Mouse (Mus musculus) yolk sac, embryonic 10.5 days (tissue): ENCODE measurements around the gene Traf1.
A peak's percentile ranks its signal among the peaks of the same experiment; 100 is the strongest.

Experiments used
- DNase-seq: peaks from one replicate; pipeline ENCODE4 v3.0.0-alpha.2; 2017; ENCODE audit warnings: low spot score

The Traf1 gene

DNA sequence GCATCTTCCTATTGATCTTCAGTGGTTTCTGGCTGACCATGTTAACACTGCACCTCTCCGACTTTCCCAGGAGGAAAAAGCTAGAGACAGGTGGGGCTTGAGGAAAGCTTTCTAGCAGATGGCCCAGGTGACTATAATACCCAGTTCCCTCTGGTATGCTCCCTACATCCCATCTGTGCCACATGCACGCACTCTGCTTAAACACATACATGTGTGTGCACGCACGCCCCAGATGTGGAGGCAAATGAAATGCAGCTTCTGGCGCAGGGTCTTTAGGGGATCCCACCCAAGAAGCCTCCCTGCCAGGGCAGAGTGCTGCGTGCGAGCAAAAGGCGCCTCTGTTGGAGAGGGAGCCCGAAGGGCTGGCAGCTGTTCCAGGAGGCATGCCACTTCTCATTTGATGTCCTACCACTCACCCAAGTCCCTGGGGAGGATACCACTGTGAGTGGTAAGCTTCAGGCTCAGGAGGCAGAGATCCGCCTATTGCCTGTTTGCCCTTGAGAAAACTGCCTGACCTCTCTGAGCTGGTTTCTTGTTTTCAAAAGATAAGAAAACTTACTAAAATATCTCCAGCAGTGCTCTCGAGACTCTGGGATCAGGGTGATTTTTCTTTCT, 20.4 kb downstream of the Traf1 start:
- DNase-seq = no peak

DNA sequence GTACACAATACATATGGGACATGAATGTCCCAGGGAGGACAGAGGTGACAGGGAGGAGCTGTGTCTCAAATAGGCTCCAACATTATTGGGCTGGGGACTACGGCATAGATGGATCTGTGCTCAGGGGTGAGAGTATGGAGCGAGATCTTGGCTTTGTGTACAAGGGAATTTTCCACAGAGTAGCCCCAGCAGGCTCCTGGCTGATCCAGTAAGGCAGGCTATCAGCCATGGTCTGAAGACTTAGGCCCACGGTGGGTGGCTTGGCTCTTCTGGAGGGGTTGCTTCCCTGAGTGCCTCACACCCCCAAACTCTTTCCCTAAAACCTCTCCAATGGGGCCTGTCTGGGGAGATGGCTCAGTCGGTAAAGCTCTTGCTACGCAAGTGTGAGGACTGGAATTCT, 21.3 kb downstream of the Traf1 start:
- no peak for DNase-seq

DNA sequence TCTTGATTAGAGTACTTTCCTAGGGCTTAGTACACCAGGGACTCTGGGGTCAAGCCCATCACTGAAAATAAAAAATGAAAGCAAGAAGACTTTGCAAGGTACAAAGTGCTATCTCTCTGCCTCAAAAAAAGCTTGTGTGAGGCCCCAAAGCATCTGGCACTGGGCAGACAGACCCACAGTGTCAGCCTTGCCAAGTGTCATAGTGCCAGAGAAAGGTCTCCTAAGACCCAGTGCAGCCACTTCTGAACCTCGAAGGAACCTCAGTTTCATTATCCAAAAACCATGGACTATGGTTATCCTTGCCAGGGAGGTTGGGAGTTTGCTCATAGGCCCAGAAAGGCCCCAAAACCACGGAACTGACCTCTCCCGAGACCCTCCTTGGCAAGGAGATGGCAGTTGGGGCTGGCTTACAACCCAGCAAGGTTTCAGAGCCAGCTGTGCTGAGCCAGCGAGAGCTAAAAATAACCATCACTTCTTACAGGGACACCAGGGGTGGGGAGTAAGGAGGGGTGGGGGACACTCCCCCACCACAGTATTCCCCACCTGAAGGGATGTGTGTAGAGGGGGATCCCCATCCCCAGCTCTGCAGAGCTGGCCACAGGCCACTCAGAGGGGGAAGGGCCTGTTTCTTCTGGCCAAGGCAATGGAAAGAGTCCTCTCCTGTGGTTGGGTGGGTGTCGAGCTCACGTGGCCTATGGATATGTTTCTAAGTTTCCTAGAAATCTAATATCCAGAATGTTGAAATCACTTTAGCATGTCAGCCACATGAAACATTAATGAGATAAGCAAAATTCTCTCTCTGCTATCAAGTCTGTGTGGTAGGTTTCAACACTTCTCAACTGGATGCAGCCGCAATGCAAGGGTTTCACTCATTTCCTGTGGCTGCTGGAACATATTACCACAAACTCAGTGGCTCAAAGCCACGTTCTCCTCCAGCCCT, 23.0 kb downstream of the Traf1 start:
- no peak for DNase-seq

DNA sequence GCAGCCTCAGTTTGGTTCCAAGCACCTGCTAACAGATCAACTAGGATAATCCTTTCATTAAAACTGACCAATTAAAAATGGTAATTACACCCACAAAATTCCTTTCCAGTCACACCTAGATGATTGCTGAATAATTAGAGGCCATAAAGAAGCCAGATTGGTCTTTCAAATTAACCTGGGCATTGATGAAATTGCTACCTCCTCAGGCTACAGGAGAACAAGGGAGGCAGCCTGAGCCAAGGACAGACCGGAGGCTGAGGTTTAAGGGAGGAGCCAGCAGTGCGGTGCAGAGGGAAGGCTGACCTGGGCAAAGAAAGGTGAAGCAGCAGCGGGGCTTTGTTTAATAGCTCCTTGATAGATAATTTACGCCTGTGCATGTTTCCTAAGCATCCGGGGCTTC, 24.1 kb downstream of the Traf1 start:
- no peak for DNase-seq

DNA sequence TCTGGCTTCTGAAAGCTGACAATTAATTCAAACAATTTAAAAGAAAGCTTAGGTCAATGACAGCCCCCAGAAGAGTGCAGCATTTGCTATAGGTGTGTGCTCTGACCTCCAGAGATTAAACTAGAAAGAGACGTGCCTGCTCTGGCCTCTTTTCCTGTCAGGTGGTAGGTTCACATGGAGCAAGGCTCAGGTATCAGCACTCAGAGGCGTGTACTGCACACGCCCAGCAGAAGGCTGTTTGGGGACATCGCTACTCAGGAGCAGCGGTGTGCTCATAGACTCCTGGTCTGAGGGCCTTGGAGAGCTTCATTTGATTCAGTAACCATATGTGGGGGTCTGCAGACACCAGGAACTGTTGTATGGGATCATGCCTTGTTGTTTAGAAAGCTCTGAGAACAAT, 34.3 kb downstream of the Traf1 start:
- DNase-seq = no peak

DNA sequence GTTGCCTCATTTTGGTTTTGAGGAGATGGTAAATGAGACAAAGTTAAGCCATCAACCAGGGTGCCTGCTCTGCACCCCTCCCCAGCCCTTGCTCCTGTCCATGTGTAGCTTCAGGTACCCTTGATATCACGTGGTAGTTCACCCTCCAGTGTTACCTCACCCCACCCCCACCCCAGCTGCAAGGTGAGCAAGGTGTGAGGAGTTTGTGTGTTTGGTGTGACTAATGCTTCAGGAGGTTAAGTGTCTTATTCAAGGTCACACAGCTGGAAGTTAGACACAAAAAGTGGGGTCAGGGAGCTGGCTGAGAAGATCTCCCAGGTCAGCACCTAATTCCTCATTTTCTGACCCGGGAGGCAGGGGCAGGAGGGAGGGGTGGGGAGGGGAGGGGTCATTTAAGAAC, 38.8 kb downstream of the Traf1 start:
- no peak for DNase-seq

DNA sequence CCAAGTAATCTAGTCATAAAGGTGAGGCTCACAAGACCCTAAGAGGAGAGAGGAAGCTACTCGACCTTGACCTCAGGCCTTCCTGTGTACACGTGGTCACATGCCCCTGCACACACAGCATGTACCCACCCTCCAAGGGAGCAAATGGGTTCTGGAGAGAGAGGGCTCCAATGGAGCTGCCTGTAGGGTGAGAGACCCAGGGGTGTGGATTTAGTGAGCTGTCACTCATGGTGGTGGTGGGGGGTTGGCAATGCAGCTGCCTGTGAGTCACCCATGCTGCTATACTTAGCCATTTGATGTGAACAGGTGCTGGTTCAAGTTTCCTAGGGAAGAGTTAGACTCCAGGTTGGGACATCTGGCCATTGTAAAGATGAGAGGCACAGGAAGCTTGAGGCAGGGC, 41.4 kb downstream of the Traf1 start:
- DNase-seq = no peak

DNA sequence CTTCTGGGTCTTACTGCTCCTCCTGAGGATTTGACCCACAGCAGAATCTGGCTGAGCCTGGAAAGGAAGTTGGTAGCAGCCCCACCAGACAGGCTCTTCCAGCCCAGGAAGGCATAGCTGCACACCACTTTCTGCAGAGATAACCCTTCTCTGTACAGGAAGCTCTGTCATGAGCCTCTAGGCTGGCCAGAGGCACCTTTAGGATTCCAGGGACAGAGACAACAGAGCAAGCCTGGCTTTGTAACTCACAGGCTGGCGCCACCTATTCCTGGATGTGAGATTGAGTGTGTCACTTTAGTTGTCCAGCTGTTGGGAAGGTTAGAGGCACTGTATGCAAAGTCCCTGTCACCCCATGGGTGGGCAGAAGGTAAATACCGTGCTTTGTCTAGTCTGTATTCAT, 46.5 kb downstream of the Traf1 start:
- no peak for DNase-seq

DNA sequence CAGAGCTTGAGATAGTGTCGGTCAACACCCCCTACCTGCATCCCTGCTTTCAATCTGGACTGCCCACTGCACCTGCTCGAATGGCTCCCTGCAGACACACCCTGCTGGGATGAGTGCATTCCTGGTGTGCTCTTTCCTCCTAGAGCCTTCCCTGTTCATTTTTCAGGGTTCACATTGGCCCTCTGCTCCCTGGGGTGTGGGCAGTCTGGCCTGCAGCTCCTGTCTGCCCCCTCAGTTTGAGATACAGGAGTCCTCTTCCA, 46.8 kb downstream of the Traf1 start:
- no peak for DNase-seq

DNA sequence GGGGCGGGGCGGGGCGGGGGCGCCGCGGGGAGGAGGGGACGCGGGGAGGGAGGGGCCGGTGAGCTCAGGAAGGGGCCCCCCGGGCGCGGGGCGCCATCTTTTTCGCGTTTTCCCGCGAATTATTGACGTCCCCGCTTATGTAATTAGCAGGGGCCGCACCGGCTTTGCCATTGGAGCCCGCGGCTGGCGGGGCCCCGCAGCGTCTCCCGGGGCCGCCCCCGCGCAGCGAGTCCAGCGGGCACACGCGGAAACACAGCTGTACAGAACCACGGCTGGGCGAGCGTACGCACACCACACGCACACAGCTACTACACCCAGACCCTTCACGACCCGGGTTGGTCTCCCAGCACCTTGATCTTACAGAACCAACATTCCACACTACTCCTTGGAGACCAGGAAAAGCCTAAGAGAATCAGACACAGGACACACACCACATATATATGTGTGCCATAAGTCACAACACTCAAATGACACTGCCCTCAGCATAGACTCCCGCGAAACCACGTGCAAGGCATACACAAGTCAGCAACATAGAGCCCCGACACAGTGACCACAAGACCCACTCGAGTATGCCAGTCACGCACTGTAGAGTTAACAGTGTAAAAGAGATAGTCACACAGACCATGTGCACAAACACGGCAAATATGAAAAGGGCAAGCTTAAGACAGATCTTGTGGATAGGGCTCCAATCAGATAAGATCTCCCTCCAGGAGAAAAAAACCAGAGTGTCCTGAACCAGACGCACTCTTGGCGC, 47.3 kb downstream of the Traf1 start:
- peak; percentile 40 for DNase-seq

DNA sequence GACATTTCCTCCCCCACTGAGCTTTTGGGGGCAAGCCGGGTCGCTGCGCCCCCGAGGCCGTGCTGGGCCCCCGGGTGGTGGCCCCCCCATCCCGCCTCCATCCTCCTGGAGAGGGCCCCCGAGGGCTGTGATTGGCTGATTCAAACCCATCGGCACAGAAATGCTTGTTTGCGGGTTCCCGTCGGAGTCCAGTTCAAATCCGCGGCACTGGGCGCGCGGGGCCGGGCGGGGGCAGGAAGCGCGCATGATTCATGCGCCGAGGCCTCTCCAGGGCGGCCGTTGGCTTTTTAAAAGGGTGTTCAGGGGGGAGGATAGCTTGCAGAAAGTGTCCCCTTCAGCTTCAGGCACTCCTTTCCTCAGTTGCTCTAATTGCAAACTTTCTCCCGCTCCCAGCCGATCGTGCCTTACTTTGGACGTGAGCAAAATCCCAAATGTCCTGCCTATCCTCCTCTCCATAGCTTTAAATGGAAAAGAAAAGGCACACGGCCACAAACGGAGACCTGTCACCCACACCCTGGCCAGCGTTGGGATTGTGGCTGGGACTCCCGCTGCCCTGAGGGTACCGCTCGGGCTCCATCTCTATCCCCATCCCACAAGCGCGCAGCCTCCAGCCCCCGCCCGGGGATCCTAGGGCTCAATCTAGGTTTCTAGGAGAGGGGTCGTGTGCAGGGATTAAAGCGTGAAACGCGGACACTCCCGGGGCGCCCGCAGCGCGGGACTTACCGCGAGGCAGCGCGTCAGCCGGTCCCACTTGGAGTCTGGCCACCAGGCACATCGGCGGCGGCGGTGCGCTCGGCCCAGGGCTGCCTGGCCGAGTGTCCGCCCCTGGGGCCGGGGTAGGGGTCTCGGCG, 48.1 kb downstream of the Traf1 start, which contains the start of gene Phf19:
Gene Phf19 (minus strand): TSS at position 809 of the 851 bp plus-strand sequence.
- peak; percentile 16 for DNase-seq

DNA sequence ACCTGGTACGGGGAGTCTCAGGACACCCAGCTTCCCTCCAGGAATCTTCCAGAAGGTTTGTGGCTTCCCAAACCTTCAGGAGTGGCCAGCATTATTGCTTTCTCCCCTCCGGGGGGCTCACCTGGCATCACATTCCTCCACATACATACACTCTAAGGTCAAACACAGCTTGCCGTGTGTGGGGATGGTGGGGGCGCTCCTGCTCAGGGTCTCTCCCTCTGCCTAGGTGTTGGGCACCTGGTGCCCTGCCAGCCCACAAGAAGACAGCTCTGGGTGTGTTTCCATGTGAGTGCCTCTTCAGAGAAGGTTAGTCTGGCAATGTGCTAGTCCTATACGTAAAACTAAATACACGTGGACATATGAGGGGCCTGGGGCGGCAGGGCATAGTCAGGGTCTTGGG, 49.0 kb downstream of the Traf1 start:
- DNase-seq = no peak

DNA sequence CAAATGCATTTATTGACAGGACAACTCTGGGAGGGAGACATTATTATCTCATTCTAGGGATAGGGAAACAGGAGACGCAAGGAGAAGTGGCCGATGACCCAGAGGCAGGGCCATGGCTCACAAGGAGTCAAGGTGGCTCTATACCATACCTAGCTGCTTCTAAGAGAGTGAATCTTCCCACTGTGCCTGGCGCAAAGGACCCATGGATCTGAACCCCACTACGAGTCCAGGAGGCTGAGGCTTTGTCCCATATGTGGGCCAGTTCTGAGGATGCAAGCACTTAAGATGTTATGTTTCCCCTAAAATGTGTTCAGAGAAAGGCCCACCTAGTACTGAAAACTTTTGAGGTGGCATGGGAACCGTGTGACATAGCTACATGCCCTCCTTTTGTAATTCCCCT, 49.7 kb downstream of the Traf1 start:
- no peak for DNase-seq

DNA sequence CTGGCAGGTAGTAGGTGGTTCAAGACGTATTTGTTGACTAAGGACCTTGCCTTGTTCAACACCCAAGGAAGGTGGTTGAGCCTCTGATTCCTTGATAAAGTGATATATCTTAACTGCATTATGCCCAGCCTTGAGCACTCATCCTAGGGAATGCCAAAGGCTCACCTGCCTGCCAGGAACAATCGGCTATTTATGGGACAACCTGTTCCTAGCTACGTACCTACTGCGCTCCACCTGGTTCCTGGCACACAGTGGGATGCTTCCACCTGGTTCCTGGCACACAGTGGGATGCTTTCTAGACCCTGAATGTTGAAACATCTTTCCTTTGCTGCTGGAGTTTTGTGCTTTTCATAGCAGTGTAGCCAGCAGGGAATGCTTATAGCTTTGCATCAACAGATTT, 51.9 kb downstream of the Traf1 start:
- no peak for DNase-seq

DNA sequence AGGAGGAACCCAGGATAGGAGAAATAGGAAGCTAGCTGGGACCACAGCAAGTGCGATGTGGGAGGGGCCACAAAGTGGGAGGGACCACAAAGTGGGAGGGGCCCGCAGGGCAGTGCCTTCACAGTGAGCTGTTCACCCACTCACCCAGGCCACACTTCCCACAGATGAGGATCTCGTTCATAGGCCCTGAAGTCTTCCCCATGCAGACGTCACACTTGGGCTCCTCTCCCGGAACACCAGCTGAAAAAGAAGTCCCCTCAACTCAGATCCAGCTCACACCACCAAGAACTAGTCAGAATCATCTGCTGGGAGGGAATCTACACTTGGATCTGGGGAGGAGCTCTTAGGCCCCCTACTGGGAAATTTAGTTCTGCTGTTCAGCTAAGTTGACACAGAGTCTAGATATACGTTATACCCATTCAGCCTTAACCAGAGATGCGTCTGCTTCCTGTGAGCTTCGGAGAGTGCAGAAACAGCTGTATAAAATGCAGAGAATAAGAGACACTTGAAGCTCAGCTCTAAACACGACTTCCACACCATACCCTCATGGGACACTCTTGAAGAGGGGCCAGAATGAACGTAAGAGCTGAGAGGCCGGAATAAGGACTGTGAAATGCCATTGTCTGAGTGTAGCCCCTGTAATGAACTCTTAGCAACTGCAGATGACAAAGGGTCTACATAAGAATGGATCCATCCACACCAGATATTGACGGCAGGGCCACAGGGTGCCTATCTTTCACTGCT, 54.5 kb downstream of the Traf1 start:
- DNase-seq = no peak

DNA sequence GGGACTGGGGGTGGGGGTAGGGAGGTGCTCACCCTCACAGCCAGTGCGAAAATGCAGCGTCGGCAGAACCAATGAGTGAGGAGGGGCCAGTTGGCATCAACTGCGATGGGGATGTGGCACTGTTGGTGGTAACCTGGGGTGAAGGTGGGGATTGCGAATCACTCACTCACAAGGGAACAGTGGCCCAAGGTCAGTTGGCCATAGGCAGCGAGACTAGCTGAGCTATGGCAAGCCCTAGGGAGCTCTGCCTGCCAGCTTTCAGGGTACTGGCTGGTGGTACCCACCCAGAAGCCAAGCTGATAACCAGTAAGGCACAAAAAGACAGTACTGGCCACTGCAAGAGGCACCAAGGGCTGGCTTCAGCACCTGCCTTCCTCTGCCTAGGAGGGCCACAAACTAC, 55.1 kb downstream of the Traf1 start:
- DNase-seq = no peak

DNA sequence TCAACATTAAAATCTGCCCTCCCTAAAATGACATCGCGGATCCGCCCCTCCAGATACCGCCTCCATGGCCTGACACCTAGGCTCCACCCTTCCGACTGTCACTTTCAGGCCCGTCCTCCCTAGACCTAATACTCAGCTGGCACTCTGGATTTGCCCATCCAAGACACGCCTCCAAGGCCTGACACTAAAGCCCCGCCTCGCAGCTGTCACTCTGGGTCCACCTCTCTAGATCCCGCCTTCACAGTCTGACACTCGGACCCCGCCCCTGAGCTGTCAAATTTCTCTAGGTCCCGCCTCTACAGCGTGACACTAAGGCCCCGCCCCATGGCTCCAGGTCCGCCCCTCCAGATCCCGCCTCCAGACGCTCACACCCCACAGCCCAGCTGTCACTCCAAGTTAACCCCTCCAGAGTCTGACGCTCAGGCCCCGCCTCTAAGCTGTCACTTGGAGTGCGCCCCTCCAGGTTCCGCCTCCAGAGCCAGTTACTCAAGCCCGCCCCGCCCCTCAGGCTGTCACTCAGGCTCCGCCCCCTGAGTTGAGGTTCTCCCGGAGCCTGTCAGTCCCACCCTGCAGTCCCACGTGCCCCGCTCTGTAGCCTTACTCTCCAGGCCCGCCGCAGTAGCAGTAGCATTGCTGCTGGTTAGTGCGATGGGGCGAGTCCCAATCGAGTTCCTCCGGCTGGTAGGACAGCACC, 56.6 kb downstream of the Traf1 start:
- peak; percentile 100 for DNase-seq

DNA sequence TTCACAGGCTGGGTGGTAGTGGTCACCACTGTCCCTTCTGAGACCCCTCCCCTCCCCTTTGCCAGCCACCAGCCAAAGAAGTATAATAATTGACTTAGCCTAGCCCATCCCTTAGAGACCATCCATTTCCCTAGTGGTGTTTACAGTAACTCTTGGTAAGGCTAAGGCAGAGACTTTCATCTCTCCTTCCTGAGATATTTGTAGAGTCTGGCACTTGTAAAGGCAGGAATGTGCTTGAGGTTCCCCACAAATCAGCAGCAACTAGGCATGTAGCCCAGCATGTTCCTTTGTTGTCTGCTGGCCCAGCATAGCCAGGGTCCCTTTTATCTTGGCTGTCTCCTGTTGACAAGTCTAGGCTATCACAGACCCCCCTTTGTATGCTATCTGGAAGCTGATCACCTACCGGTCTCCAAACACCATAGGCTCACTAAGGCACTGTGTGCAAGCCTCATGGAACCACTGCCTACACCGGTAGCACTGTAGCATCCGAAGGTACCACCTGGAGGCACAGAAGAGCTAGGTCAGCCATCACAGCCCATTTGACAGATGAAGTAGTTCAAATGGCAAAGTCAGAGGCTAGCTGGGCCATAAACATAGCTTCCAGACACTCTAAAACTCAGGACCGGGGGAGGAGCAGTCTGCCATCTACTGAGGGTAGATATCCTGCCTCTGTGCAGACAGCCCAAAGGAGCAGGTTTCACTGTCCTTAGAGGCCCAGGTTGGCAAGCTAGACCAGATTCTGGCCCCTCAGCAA, 57.7 kb downstream of the Traf1 start:
- no peak for DNase-seq

DNA sequence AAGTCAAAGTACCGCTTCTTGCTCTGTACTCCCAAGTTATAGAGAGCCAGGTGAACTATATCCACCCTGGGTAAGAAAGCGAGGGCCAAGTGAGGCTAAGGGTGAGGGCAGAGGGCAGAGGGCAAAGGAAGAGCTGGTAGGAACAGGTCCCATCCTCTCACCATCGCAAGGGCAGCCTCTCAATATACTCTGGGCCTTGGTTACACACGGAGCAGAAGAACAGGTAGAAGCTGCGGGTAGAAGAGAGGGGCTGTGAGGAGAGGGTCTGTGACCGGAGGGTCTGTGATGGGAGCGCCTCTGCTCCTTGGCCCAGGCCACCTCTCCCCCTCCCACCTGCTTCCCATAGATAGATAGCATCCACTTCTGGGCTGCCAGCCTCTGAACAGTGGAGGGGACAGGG, 58.4 kb downstream of the Traf1 start:
- DNase-seq = no peak

DNA sequence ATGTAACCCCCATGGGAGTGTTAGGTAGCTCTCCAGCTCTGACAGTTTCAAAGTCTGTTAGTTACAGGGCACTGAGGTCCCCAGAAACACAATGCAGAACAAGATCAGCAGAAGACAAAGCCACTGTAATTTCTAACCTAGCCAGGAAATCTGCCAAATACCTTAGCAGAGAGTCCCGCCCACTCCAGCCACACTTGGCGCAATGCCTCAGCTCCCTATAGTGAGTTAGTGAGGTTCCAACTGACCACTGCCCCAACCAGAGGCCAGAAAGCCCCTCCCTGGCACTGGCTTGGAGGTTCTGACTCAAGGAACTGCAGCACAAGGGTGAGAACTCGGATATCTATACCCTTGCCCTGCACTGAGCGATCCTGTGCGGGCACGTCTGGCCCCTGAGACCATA, 58.8 kb downstream of the Traf1 start:
- DNase-seq = no peak
